Mouse (Mus musculus) layer of hippocampus, postnatal 14 days (tissue): ENCODE results near the gene Mllt10. TPM values are rescaled to one million over a fixed set of nuclear protein-coding genes. Genes with fewer than 3 reads are reported as not detected.

Source experiments
- DNase-seq, 2 experiments: peaks; one replicate each; pipeline ENCODE4 v3.0.0; 2021 to 2022; ENCODE audit warnings: low spot score in 2 of 2, mixed read lengths in 1 of 2
- microRNA-seq, 2 experiments: library from miRNA; unstranded; fragments of <30 nt; microRNA quantifications; one replicate each; pipeline ENCODE4 v1.2.0; 2021
- total RNA-seq, 2 experiments: library from RNA; stranded (reverse); gene quantifications; 2 replicates each; pipeline ENCODE4 v1.2.3; 2021

Gene Mllt10
- total RNA-seq, 2 experiments from 2014 or later: 51.0 to 63.0 TPM

GRCm38 (mm10) chr2:18249224-18249623 is 194.2 kb downstream of the Mllt10 start:
- no peak for DNase-seq

Small RNAs within 50 kb of the gene (microRNA-seq; reads per million reads assigned to microRNA genes)
- 0 reads per million in 2 experiments for gene Gm23638
- 1.1 to 3.7 reads per million in 2 experiments for gene Mir7655

Other genes starting within 250 kb of the Mllt10 start
- gene H2al2a, start 58.3 kb upstream of the Mllt10 start, total RNA-seq: not detected
- 1 to 10 TPM; 2.9 to 4.8 TPM for gene A930004D18Rik, start 17.5 kb upstream of the Mllt10 start, total RNA-seq
- gene Skida1, start 6.2 kb upstream of the Mllt10 start, total RNA-seq: 10 to 100 TPM; 15.4 to 16.8 TPM